Mouse (Mus musculus) embryonic facial prominence, embryonic 14.5 days (tissue): ENCODE measurements around the gene Trmu. TPM values are rescaled to one million over a fixed set of nuclear protein-coding genes. Genes with fewer than 3 reads are reported as not detected.

Experiments used
- ATAC-seq: fragments of 200-750 bp; cut with Nextera tagmentation; 2 replicates; pipeline ENCODE4 v1.8.0; 2017; ENCODE audit warnings: low read depth, moderate number of reproducible peaks, moderate TSS enrichment
- DNase-seq: peaks from one replicate; pipeline ENCODE4 v3.0.0-alpha.2; 2015; ENCODE audit warnings: low spot score
- H3K27ac ChIP-seq: fragments of 300-500 bp; sonication (generic); replicated peaks from 2 replicates; pipeline ENCODE4 v1.5.1; 2014; ENCODE audit warnings: low read depth, mild to moderate bottlenecking, low read length, moderate library complexity
- H3K27me3 ChIP-seq: fragments of 300-500 bp; sonication (generic); replicated peaks from 2 replicates; pipeline ENCODE4 v1.6.1; 2014; ENCODE audit warnings: low read length; ENCODE audit not compliant: control insufficient read depth, insufficient read depth
- H3K36me3 ChIP-seq: fragments of 300-500 bp; sonication (generic); 2 replicates; pipeline ENCODE4 v1.6.1; 2014; ENCODE audit warnings: low read length, mixed read lengths; ENCODE audit not compliant: control insufficient read depth, insufficient read depth
- H3K4me1 ChIP-seq: fragments of 300-500 bp; sonication (generic); 2 replicates; pipeline ENCODE4 v1.6.1; 2014; ENCODE audit warnings: antibody characterized with exemption, low read length; ENCODE audit not compliant: control insufficient read depth, insufficient read depth
- H3K4me2 ChIP-seq: fragments of 300-500 bp; sonication (generic); 2 replicates; pipeline ENCODE4 v1.6.1; 2014; ENCODE audit warnings: low read depth, mild to moderate bottlenecking, low read length, moderate library complexity, mixed read lengths
- H3K4me3 ChIP-seq: fragments of 300-500 bp; sonication (generic); 2 replicates; pipeline ENCODE4 v1.5.1; 2014; ENCODE audit warnings: low read depth, mild to moderate bottlenecking, low read length
- H3K9ac ChIP-seq: fragments of 300-500 bp; sonication (generic); 2 replicates; pipeline ENCODE4 v1.6.1; 2014; ENCODE audit warnings: low read depth, mild to moderate bottlenecking, low read length, moderate library complexity, mixed read lengths
- H3K9me3 ChIP-seq: fragments of 300-500 bp; sonication (generic); 2 replicates; pipeline ENCODE4 v1.6.1; 2016; ENCODE audit warnings: low read length; ENCODE audit not compliant: control insufficient read depth
- WGBS: fragments of 180-500 bp; shearing (Covaris S2); extraction: QIAGEN DNeasy Blood & Tissue Kit; methylation state at CpG from one replicate; pipeline ENCODE4 v1.1.7; 2014; 5-methylcytosine and 5-hydroxymethylcytosine counted together
- polyA plus RNA-seq: library from polyadenylated mRNA; unstranded; fragments of >200 nt; fragmentation: Nextera tagmentation; extraction: Ambion mirVana; gene quantifications from 2 replicates; pipeline ENCODE4 v1.2.1, GENCODE M21; 2014

Trmu gene
- polyA plus RNA-seq, 1 experiment from 2014 or later, result 32.7 TPM

- Histone ChIP-seq H3K4me2 (no peak overlapping the region), H3K27me3 (no peaks in the 10 kb centered on the region), H3K36me3 (peaks cover 53% of the 10 kb centered on the region), H3K4me1 (no peaks in the 10 kb centered on the region), H3K27ac (no peak overlapping the region), H3K9me3 (no peaks in the 10 kb centered on the region), H3K9ac (no peak overlapping the region), H3K4me3 (no peak overlapping the region)
- ATAC-seq, result no peak
- DNase-seq, result no peak
- 88% methylated on average over 5 of the region's 5 CpGs for WGBS
Measured at GRCm38 (mm10) chr15:85885606-85886005, 6.5 kb downstream of the Trmu start.

- Histone ChIP-seq H3K27ac (no peak overlapping the region), H3K36me3 (peaks cover 75% of the 10 kb centered on the region), H3K4me1 (no peaks in the 10 kb centered on the region), H3K4me3 (no peak overlapping the region), H3K27me3 (no peaks in the 10 kb centered on the region), H3K4me2 (no peak overlapping the region), H3K9me3 (no peaks in the 10 kb centered on the region), H3K9ac (no peak overlapping the region)
- DNase-seq, result no peak
- 91% methylated on average over 4 of the region's 4 CpGs for WGBS
- ATAC-seq, result no peak
Measured at GRCm38 (mm10) chr15:85889235-85889634, 10.1 kb downstream of the Trmu start.

- no peaks in the 10 kb centered on the region for H3K9me3 ChIP-seq
- H3K27me3 ChIP-seq, result no peaks in the 10 kb centered on the region
- WGBS, result 88% methylated on average over 10 of the region's 10 CpGs
- H3K9ac ChIP-seq, result no peak overlapping the region
- ATAC-seq (no peak), DNase-seq (no peak)
- H3K4me3 ChIP-seq, result no peak overlapping the region
- H3K27ac ChIP-seq, result no peak overlapping the region
- H3K4me2 ChIP-seq, result no peak overlapping the region
- H3K36me3 ChIP-seq, result peaks cover 74% of the 10 kb centered on the region
- no peaks in the 10 kb centered on the region for H3K4me1 ChIP-seq
Measured at GRCm38 (mm10) chr15:85891971-85892370, 12.9 kb downstream of the Trmu start.

- Histone ChIP-seq H3K4me3 (no peak overlapping the region), H3K9ac (no peak overlapping the region), H3K4me1 (no peaks in the 10 kb centered on the region), H3K27me3 (no peaks in the 10 kb centered on the region), H3K27ac (no peak overlapping the region), H3K9me3 (no peaks in the 10 kb centered on the region), H3K36me3 (peaks cover 80% of the 10 kb centered on the region), H3K4me2 (no peak overlapping the region)
- ATAC-seq (no peak), DNase-seq (no peak)
- 83% methylated on average over 13 of the region's 13 CpGs for WGBS
Measured at GRCm38 (mm10) chr15:85892498-85893118, 13.5 kb downstream of the Trmu start.

GRCm38 (mm10) chr15:85893871-85894270 lies 14.8 kb downstream of the Trmu start:
- no peaks in the 10 kb centered on the region for H3K27me3 ChIP-seq
- no peak overlapping the region for H3K9ac ChIP-seq
- H3K4me1 ChIP-seq, result no peaks in the 10 kb centered on the region
- H3K4me3 ChIP-seq, result no peak overlapping the region
- ATAC-seq (no peak), DNase-seq (no peak)
- H3K9me3 ChIP-seq, result no peaks in the 10 kb centered on the region
- H3K4me2 ChIP-seq, result no peak overlapping the region
- WGBS, result 86% methylated on average over 7 of the region's 7 CpGs
- H3K36me3 ChIP-seq, result peaks cover 90% of the 10 kb centered on the region
- no peak overlapping the region for H3K27ac ChIP-seq

- 13% methylated on average over 8 of the region's 8 CpGs for WGBS
- H3K9ac ChIP-seq, result no peak overlapping the region
- no peak overlapping the region for H3K4me3 ChIP-seq
- no peaks in the 10 kb centered on the region for H3K27me3 ChIP-seq
- H3K4me2 ChIP-seq, result no peak overlapping the region
- H3K4me1 ChIP-seq, result no peaks in the 10 kb centered on the region
- H3K9me3 ChIP-seq, result no peaks in the 10 kb centered on the region
- no peak overlapping the region for H3K27ac ChIP-seq
- ATAC-seq (peak; percentile 17), DNase-seq (peak; percentile 78)
- peaks cover 78% of the 10 kb centered on the region for H3K36me3 ChIP-seq
Measured at GRCm38 (mm10) chr15:85896284-85896683, 17.2 kb downstream of the Trmu start.

- no peak overlapping the region for H3K27ac ChIP-seq
- no peak for DNase-seq
- H3K27me3 ChIP-seq, result no peaks in the 10 kb centered on the region
- H3K4me3 ChIP-seq, result no peak overlapping the region
- H3K4me2 ChIP-seq, result no peak overlapping the region
- 86% methylated on average over 10 of the region's 10 CpGs for WGBS
- no peaks in the 10 kb centered on the region for H3K9me3 ChIP-seq
- no peak for ATAC-seq
- H3K4me1 ChIP-seq, result no peaks in the 10 kb centered on the region
- H3K9ac ChIP-seq, result no peak overlapping the region
- peaks cover 69% of the 10 kb centered on the region for H3K36me3 ChIP-seq
Measured at GRCm38 (mm10) chr15:85897113-85897512, 18.0 kb downstream of the Trmu start.

GRCm38 (mm10) chr15:85899396-85899795 lies 20.3 kb downstream of the Trmu start:
- WGBS, result 67% methylated on average over 6 of the region's 6 CpGs
- H3K4me3 ChIP-seq, result no peak overlapping the region
- peaks cover 46% of the 10 kb centered on the region for H3K36me3 ChIP-seq

GRCm38 (mm10) chr15:85900318-85900717 lies 21.2 kb downstream of the Trmu start:
- Histone ChIP-seq H3K4me1 (no peaks in the 10 kb centered on the region), H3K27me3 (no peaks in the 10 kb centered on the region), H3K4me2 (no peak overlapping the region), H3K4me3 (no peak overlapping the region), H3K9ac (no peak overlapping the region), H3K36me3 (peaks cover 37% of the 10 kb centered on the region), H3K9me3 (no peaks in the 10 kb centered on the region), H3K27ac (no peak overlapping the region)
- 93% methylated on average over 8 of the region's 8 CpGs for WGBS
- ATAC-seq (no peak), DNase-seq (no peak)

More at GRCm38 (mm10) chr15:85899396-85899795, 20.3 kb downstream of the Trmu start:
- H3K27me3 ChIP-seq, result no peaks in the 10 kb centered on the region
- H3K4me2 ChIP-seq, result no peak overlapping the region
- DNase-seq (no peak), ATAC-seq (no peak)
- H3K4me1 ChIP-seq, result no peaks in the 10 kb centered on the region
- no peaks in the 10 kb centered on the region for H3K9me3 ChIP-seq
- H3K9ac ChIP-seq, result no peak overlapping the region
- no peak overlapping the region for H3K27ac ChIP-seq
